Mouse (Mus musculus) mesoderm, embryonic 11.5 days (tissue): Measurements from ENCODE around the gene Exosc1.

Source experiments
- DNase-seq: peaks from one replicate; pipeline ENCODE4 v3.0.0-alpha.2; 2012; ENCODE audit warnings: low read depth, low spot score

Exosc1 gene

GRCm38 (mm10) chr19:41913774-41914591 is 19.2 kb downstream of the Exosc1 start:
- no peak for DNase-seq

DNA sequence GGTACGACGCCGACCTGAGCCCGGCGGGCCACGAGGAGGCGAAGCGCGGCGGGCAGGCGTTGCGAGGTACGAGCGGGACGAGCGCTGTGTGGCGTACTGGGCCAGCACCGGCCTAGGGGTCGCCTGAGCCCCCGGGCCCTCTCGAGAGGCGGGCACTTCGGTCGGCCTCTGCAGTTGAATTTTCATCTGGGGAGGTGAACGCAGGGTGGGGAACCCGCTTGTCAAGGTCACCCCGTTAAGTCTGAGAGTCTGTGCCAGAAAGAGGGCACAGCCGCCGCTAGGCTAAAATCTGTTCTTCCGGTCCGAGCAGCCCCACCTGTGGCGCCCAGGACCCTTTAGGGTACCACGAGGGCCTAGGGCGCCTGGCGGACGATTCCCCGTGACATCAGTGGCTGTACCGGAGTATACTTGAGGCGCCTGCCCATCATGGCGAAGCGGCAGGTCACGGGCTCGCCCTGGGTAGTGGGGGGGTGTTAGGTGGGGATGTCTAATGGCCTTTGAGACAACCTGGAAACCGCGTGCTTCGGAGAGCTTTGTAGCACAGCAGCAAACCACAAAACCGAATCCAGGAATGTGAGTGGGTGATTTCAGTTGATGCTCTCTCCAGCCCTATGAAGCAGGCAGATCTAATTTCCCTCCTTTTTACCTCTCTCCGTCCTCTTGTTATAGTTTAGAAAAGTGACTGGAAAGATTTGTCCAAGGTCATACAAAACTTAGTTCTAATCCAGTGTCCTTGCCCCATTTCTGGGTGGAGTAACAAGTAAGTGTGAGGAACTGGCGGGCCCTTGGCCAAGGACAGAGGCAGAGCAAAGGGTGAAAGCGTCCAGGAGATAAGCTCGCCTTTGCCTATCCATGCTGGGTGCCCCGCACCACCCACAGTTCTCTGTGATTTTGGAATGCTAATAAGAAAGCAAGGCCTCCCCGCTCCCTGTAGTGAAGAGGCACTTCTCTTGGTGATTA is 20.8 kb downstream of the Exosc1 start:
- DNase-seq: peak; percentile 22

GRCm38 (mm10) chr19:41911178-41912073 is 21.8 kb downstream of the Exosc1 start, which contains the start of gene Pgam1:
TSS of gene Pgam1 (plus strand) at chr19:41911923.
- DNase-seq: peak; percentile 99

GRCm38 (mm10) chr19:41910396-41910795 is 22.8 kb downstream of the Exosc1 start:
- no peak for DNase-seq

- DNase-seq: no peak
Observed at GRCm38 (mm10) chr19:41908736-41909135, 24.5 kb downstream of the Exosc1 start.

DNA sequence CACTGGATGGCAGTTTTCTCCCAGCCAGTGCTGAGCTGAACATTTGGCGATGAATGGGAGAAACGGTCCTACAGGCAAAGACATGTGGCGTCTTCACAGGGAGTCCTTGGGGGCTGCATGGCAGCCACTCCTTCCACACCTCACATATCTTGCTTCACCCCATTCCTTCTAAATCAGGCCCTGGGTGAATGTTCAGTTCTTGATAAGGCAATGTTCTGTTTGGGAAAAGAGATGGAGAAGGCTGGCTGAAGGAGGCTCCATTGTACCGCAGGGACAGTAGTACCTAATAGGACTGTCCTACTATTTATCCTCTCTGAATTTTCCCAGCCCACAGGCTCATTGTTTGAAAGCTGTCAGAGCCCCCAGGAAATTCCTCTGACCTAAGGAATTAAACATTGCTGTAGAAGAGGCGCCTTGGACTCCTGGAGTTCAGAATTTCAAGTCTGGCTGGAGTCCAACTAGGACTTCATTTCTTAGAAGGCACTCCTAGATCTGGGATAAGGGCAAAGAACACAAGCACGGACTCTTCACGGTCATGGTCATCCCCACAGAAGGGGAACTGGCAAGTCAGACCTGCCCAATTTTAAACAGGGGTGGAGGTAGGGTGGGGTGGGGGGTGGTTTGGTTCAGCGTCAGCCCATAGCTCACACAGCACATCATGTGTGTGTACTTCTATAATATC is 26.0 kb downstream of the Exosc1 start:
- DNase-seq: no peak

DNA sequence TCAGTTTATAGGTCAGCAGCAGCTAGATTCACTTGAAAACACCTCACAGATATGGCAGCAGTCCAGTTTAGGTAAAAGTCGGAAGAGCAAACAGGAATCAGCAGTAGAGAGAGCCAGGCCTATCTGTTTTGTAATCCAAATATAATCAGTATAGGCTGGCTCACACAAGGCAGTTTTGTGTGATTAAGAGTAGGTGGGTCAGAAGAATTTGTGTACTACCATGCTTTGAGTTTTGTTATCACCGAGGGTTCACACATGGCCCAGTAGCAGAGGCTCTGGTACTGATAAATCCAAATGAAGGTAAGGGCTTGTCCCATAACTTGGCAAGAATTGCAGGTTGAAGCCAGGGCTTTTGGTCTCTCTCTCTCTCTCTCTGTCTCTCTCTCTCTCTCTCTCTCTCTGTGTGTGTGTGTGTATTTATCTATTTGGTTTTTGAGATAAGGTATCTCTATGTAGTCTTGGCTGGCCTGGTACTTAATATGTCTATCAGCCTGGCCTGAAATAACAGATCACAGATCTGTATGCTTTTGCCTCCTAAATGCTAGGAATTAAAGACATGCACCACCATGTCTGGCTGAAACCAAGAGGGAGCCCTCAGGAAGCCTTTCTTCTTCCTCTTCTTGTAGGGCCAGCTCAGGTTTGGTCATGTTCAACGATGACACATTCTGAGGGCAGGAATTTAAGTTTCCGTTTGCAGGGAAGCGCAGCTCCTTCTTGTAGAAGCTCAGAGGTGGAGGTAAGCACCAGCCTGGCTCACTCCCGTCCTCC is 26.7 kb downstream of the Exosc1 start:
- no peak for DNase-seq

DNA sequence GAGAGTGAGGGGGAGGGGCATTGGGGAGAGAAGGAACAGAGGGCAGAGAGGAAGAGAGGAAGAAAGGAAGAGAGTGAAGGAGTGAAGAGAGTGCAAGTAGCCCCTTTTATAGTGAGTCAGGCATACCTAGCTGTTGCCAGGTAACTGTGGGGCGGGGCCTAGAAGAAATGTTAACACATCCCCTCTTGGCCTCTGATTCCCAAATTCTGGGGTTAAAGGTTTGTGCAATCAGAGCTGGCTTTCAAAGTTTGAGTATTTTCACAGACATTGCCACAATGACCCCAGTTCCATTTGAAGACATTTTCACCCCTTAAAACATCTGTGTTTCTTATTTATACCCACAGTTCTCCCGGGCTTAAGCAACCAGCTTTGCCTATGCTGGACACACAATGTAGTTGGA is 28.0 kb downstream of the Exosc1 start:
- no peak for DNase-seq

GRCm38 (mm10) chr19:41902848-41903593 is 30.2 kb downstream of the Exosc1 start:
- no peak for DNase-seq

- DNase-seq: no peak
Observed at GRCm38 (mm10) chr19:41901696-41902095, 31.5 kb downstream of the Exosc1 start.

DNA sequence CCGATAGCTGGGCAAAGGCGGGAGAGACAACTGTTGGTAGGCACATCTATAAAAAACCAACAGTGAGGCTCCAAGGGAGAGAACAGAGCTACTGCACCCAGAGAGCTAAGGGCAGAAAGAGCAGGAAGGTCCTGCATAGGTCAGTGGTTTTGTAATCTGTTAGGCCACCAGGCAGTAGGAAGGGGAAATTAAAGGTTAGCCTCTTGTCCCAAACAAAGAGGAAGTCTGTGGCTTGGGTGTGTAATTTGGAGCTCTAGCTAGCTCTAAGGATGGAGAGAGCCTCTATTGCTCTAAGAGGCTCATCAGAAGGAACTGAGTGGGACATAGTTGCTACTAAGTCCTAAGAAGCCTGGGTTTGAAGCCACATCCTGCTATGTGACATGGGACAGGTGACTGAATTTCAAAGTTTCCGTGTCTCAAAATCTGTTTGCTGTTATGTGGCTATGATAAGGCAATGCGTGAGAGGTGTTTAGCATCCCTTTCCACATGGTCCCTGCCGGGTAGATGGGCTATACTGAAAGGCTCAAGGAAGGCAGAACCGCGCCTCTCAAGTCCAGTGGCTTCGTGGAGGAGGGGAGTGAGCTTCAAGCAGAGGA is 32.6 kb downstream of the Exosc1 start:
- no peak for DNase-seq

DNA sequence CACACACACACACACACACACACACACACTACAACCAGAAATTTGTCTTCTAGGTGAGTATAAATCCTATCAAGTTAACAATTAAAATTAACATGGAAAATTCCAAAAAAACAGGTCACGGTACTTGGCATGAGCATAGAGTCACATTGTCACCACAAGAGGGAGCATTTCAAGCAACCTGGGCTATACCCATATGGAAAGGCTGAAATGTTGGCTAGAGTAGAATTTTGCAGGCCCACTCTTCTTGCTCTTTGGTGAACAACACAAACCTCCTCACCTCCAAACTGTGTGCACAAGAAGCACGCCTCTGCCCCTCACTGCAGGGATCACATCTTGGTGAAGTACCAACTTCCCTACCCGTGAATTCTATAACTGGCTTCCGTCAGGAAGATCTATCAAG is 34.4 kb downstream of the Exosc1 start:
- DNase-seq: peak; percentile 61

DNA sequence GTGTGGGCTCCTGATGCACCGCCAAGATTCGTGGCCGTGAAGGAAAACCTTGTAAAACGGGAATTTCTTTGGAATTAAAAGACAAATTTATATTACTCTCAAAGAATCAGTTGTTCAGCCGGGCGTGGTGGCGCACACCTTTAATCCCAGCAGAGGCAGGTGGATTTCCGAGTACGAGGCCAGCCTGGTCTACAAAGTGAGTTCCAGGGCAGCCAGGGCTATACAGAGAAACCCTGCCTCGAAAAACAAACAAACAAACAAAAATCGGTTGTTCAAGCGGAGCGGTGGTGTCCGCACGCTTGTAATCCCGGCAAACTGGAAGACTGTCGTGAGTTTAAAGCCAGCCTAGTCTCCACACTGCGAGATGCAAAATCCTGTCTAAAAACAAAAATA is 36.9 kb downstream of the Exosc1 start:
- DNase-seq: no peak

DNA sequence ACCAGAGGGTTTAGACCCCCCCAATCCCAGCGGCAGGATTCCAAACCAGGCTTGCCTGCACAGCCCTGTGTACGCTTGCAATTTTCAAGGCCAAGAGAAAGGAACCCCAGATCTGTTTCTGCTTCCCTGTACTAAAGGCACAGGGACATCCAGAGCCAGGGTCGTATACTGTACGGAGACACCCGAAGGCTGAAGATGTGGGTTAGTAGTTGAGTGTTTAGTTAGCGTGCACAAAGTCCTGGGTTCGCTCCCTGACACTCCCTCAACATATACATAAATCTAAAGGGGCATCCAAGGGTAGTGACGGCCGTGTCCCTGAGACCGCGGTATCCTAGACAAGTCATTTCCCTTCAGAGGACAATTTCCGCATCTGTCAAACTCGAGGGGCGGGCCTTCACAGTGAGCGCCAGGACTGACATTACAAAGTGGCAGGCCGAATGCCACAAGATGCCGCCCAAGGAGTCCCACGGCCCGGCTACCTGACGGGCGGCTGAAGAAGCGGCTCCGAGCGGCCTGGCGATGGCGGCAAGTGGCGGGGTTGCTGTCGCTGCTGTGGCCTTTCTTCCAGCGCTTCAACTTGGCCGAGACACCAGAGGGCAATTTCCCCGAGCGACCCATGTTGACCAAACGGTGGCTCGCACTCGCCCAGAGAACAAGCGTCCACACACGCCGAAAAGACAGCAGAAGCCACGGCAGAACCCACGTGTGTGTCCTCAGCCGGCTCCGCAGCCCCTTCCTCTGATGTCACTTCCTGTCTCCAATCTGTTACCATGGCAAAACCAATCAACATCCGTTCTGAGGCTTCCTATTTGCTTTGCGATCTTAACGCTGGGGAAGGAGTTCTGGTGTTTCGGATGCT is 37.5 kb downstream of the Exosc1 start, which contains the start of gene Rrp12:
Gene Rrp12, minus strand, starts transcription at position 714 of the 859 bp plus-strand sequence.
- peak; percentile 91 for DNase-seq

DNA sequence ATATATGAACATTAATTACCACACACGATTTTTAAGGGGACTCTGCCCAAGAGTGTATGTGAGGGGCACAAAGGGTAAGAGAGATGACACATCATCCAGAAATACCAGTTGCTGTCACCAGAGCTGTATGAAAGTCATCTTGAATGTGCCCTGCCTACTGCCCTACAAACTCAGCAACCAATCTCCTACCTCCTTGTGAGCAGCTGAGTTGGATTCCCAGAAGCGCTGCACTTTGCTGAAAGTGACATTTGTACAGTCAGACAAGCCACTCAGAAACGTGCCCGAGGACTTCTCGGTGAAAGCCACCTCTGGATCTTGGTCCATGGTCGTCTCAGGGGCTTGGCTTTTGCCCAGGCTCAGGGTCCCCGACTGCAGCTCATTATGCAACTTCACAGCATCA is 38.3 kb downstream of the Exosc1 start:
- DNase-seq: no peak

DNA sequence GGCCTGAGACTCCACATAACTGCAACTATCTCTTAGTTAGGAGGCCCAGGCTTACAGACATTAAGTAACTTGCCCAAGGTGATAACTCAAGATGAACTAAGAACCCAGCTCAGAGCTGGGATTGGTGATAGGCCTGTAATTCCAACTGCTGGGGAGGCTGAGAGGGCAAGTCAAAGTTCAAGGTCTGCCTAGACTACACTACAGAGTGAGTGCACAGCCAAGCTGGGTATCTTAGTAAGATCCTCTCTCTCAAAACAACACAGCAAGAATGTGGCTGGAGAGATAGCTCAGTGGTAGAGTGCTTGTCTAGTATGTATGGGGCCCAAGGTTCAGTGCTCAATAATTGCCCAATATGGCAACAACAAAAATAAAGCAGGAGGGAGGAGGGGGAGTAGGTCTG is 45.0 kb downstream of the Exosc1 start:
- DNase-seq: no peak

GRCm38 (mm10) chr19:41883882-41884281 is 49.3 kb downstream of the Exosc1 start:
- DNase-seq: no peak

- no peak for DNase-seq
Observed at GRCm38 (mm10) chr19:41881842-41882241, 51.4 kb downstream of the Exosc1 start.
